Mouse (Mus musculus) heart, postnatal 36 days (tissue): ENCODE measurements around the gene Vps9d1. TPM values are rescaled to one million over a fixed set of nuclear protein-coding genes. Genes with fewer than 3 reads are reported as not detected.
"Not testable (repeated sequence)": the region's sequence is repeated elsewhere in the genome, so short reads cannot be mapped to it uniquely, and the experiment has no call there.

Experiments
- DNase-seq, 2 experiments: peaks; one replicate each; pipeline ENCODE4 v3.0.0; 2021 to 2022
- intact Hi-C: fragments of 180-260 bp; cut with DNase I; formaldehyde crosslinking; loops from one replicate; pipeline ENCODE4 v1.15.1; 2025
- total RNA-seq, 2 experiments: library from RNA; stranded (reverse); gene quantifications; 2 replicates each; pipeline ENCODE4 v1.2.3; 2021

Gene Vps9d1
- total RNA-seq, 2 experiments from 2014 or later, result 21.8 to 26.5 TPM

GRCm38 (mm10) chr8:123255170-123255569 lies 1.0 kb upstream of the Vps9d1 start:
- DNase-seq, result no peak
- intact Hi-C loops, result no loop called here

- no peak for DNase-seq
- intact Hi-C loops, result no loop called here
These were observed 573 bp downstream of the Vps9d1 start for GRCm38 (mm10) chr8:123253451-123254098.

- intact Hi-C loops, result no loop called here
- no peak for DNase-seq
These were observed 1.2 kb downstream of the Vps9d1 start for GRCm38 (mm10) chr8:123252925-123253324.

DNA sequence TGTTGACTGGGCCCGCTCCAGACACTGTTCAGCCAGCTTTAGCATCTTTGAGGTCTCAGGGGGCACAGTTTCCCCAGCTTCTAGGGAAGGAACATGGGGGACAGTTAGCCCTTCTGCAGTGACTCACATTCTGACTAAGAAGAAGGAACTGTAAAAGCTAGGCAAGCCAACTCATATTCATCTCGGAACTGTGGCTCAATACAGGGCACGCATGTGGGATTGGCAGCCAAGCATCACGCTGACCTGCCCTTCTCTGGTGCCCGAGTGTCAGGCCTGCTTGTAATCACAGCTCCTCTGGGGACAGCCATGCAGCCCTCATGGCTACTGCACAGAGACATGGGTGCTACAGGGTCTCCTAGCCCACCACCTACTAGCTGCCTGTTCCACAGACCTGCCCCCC lies 3.2 kb downstream of the Vps9d1 start:
- no peak for DNase-seq
- intact Hi-C loops, result no loop called here

DNA sequence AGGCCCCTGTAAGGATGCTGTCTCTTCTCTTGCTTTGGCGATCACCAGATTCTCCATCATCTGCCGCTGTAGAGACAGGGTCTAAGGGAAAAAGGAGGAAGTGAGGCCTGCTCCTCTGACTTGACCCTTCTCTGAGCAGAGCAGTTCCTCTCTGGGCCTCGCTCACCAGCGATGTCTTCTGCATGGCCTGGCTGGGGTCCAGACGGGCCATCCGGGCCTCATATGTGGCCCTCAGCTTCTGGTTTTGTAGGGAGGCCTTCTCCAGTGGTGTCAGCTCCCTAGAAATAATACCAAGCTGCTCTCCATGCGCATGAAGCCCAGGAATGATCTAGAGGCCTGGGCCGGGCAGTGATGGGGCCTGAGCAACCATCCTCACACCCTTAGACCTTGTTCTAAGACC lies 5.6 kb downstream of the Vps9d1 start:
- DNase-seq, result no peak
- intact Hi-C loops, result no loop called here

- intact Hi-C loops, result no loop called here
- DNase-seq, result no peak
These were observed 6.4 kb downstream of the Vps9d1 start for GRCm38 (mm10) chr8:123247748-123248147.

DNA sequence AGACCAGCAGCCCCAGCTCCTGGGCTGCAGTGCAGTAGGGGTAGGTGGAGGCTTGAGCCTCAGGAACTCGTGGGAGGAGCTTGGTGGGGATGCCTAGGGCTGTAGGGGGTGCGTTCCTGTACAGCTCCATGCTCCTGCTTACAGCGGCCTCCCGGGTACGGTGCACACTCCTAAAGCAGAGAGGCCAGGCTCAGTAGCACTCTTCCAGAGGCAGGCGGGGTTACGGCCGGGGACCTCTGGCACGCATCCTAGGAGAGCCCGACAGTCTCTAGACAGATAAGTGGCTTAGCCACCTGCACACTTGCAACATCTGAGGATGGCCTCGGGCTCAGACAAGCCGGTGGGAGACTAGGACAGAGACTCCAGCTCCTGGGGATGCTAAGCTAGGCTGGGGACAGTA lies 8.6 kb downstream of the Vps9d1 start:
- DNase-seq, result no peak
- intact Hi-C loops, result no loop called here

- no peak for DNase-seq
- intact Hi-C loops, result no loop called here
These were observed 9.8 kb downstream of the Vps9d1 start for GRCm38 (mm10) chr8:123244382-123244781.

DNA sequence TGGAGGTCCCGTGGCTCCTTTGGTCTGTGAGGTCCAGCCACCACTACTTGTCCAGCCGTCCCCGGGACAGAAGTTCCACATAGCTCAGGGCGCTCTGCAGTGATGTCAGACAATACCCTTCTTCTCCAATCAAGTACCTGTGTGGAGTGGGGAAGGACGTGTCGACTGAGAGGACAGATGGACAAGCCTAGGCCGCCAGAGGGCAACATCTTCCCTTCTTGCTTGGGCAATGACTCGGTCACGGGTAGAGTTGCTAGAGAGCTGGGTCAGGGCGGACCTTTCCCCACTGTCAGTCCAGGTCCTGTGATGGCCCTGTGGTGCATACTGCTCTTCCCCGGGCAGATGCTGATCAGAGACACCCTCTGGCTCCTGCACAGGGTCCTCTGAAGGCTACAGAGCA lies 11.1 kb downstream of the Vps9d1 start:
- intact Hi-C loops, result no loop called here
- DNase-seq, result no peak

GRCm38 (mm10) chr8:123242107-123242923 lies 11.8 kb downstream of the Vps9d1 start:
- intact Hi-C loops, result no loop called here
- DNase-seq, result no peak

GRCm38 (mm10) chr8:123239398-123239797 lies 14.8 kb downstream of the Vps9d1 start:
- intact Hi-C loops, result no loop called here
- no peak for DNase-seq

GRCm38 (mm10) chr8:123235520-123236497 lies 18.3 kb downstream of the Vps9d1 start, which contains the start of gene Spata2l:
Spata2l (minus strand) TSS chr8:123236233.
- intact Hi-C loops, result no loop called here
- peak; percentile 80 to 83 for DNase-seq

- intact Hi-C loops, result no loop called here
- no peak for DNase-seq
These were observed 19.1 kb downstream of the Vps9d1 start for GRCm38 (mm10) chr8:123234918-123235519.

GRCm38 (mm10) chr8:123233760-123234159 lies 20.4 kb downstream of the Vps9d1 start:
- DNase-seq, result no peak
- intact Hi-C loops, result no loop called here

GRCm38 (mm10) chr8:123233300-123233699 lies 20.8 kb downstream of the Vps9d1 start:
- intact Hi-C loops, result no loop called here
- DNase-seq, result no peak

- DNase-seq, result no peak
- intact Hi-C loops, result no loop called here
These were observed 21.6 kb downstream of the Vps9d1 start for GRCm38 (mm10) chr8:123232553-123232952.

- DNase-seq, result no peak
- intact Hi-C loops, result no loop called here
These were observed 22.4 kb downstream of the Vps9d1 start for GRCm38 (mm10) chr8:123231742-123232141.

GRCm38 (mm10) chr8:123230326-123230725 lies 23.8 kb downstream of the Vps9d1 start:
- intact Hi-C loops, DNase-seq: not testable (repeated sequence)

DNA sequence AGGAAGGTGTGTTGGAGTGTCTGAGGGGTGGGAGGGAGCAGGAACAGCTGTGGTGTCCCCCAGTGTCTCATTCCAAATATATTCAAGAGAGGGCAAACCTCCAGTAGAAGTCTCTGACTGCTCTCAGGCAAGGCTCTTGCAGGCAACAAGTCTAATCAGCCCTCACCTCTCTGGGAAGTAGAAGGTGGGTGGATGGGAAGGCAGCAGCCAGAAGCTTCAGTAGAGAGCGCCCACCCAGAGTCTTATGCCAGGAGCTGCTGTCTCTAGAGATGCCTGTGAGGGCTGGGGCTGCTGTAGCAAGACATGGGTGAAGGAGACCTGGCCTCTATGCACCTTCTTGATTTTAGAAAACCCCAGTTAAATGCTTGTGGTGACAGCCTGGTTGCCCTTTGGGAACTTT lies 25.7 kb downstream of the Vps9d1 start:
- intact Hi-C loops, result loop anchor here (10.0 kb wide), 1 partner anchor 754 kb away; the partner anchor contains the start of genes Ctu2 and Rnf166
- no peak for DNase-seq
